Comparison of ENCODE assay signal across 12 mouse cellular contexts in genomic region chr16:95900181-95900580, GRCm38 (mm10).
DNase-seq lines count a peak whose midpoint lies in the region; ATAC-seq lines count a peak whose summit lies in the region.
"Had no signal": no experiment of that assay in that cellular context is flagged by ENCODE, and none has a peak within 500 bp of the region (broad histone marks: within the 10 kb centered on the region; RNA-seq: fewer than 3 reads in every experiment).

No protein-coding gene starts in this region.

- peak; percentile 1 for DNase-seq in testis, postnatal 14 days (ENCODE audit: low spot score)
- no peak for DNase-seq in testis, postnatal 10 days (ENCODE audit: low spot score)
- peak; percentile 69 for DNase-seq in induced T-regulatory cell, adult 2 months (ENCODE audit: low read depth)
- peak; percentile 87 for DNase-seq in thymus, postnatal 0 days (ENCODE audit: low spot score)
- DNase-seq in kidney, adult 18-20 months, result no peak
- no peak for DNase-seq in lung, adult 18-20 months
- DNase-seq: cerebellum, adult 9-10 months; midbrain, embryonic 14.5 days had no signal

- no peak for ATAC-seq in erythroblast, adult 5-6 weeks (replicated peaks; ENCODE audit: low FRiP score, poor library complexity, severe bottlenecking)
- ATAC-seq: forebrain, embryonic 16.5 days; intestine, embryonic 15.5 days; lung, postnatal 0 days had no signal

Comparison
In these comparisons a context has a peak if more than half of its experiments do, and no peak if none do; other contexts are left out.
1. DNase-seq: peak in testis, postnatal 14 days (single experiment), induced T-regulatory cell, adult 2 months (single experiment) and thymus, postnatal 0 days (single experiment); none in testis, postnatal 10 days (single experiment), kidney, adult 18-20 months (single experiment) and lung, adult 18-20 months (0 of 2).